Mouse (Mus musculus) intestine, embryonic 14.5 days (tissue): ENCODE data around the gene C8a. TPM values are rescaled to one million over a fixed set of nuclear protein-coding genes. Genes with fewer than 3 reads are reported as not detected.

Experiments used
- ATAC-seq: fragments of 200-750 bp; cut with Nextera tagmentation; replicated peaks from 2 replicates; pipeline ENCODE4 v1.8.0; 2017; ENCODE audit warnings: low read depth, moderate number of reproducible peaks, moderate TSS enrichment, moderate library complexity; ENCODE audit not compliant: low FRiP score, low TSS enrichment
- DNase-seq: peaks from one replicate; pipeline ENCODE4 v3.0.0-alpha.2; 2018; ENCODE audit warnings: low spot score
- H3K27ac ChIP-seq: fragments of 300-500 bp; sonication (generic); 2 replicates; pipeline ENCODE4 v1.5.1; 2014; ENCODE audit warnings: low read depth, mild to moderate bottlenecking, control low read depth
- H3K27me3 ChIP-seq: fragments of 300-500 bp; sonication (generic); replicated peaks from 2 replicates; pipeline ENCODE4 v1.6.1; 2014; ENCODE audit warnings: low read length, control low read depth; ENCODE audit not compliant: control insufficient read depth, insufficient read depth
- H3K36me3 ChIP-seq: fragments of 300-500 bp; sonication (generic); 2 replicates; pipeline ENCODE4 v1.6.1; 2014; ENCODE audit warnings: low read length, control low read depth; ENCODE audit not compliant: control insufficient read depth, insufficient read depth
- H3K4me1 ChIP-seq: fragments of 300-500 bp; sonication (generic); replicated peaks from 2 replicates; pipeline ENCODE4 v1.6.1; 2014; ENCODE audit warnings: low read length, control low read depth, mixed read lengths; ENCODE audit not compliant: control insufficient read depth, insufficient read depth
- H3K4me2 ChIP-seq: fragments of 300-500 bp; sonication (generic); 2 replicates; pipeline ENCODE4 v1.6.1; 2014; ENCODE audit warnings: low read length
- H3K4me3 ChIP-seq: fragments of 300-500 bp; sonication (generic); 2 replicates; pipeline ENCODE4 v1.5.1; 2014; ENCODE audit warnings: low read depth, low read length, control low read depth, mixed read lengths
- H3K9ac ChIP-seq: fragments of 300-500 bp; sonication (generic); 2 replicates; pipeline ENCODE4 v1.6.1; 2014; ENCODE audit warnings: mild to moderate bottlenecking, low read length
- H3K9me3 ChIP-seq: fragments of 300-500 bp; sonication (generic); 2 replicates; pipeline ENCODE4 v1.6.1; 2016; ENCODE audit warnings: low read length, control low read depth; ENCODE audit not compliant: control insufficient read depth
- WGBS: fragments of 180-500 bp; shearing (Covaris S2); extraction: QIAGEN DNeasy Blood & Tissue Kit; methylation state at CpG from one replicate; pipeline ENCODE4 v1.1.7; 2014; 5-methylcytosine and 5-hydroxymethylcytosine counted together
- polyA plus RNA-seq: library from polyadenylated mRNA; unstranded; fragments of >200 nt; fragmentation: Nextera tagmentation; extraction: Ambion mirVana; gene quantifications from 2 replicates; pipeline ENCODE4 v1.2.1, GENCODE M21; 2014

Gene C8a
- polyA plus RNA-seq, 1 experiment from 2014 or later, result 0.05 TPM

GRCm38 (mm10) chr4:104894004-104894734, 18.0 kb upstream of the C8a start:
- Histone ChIP-seq H3K4me2 (no peak overlapping the region), H3K36me3 (no peaks in the 10 kb centered on the region), H3K9me3 (no peaks in the 10 kb centered on the region), H3K27me3 (no peaks in the 10 kb centered on the region), H3K4me3 (no peak overlapping the region), H3K27ac (no peak overlapping the region), H3K4me1 (no peaks in the 10 kb centered on the region), H3K9ac (no peak overlapping the region)
- no peak for ATAC-seq
- DNase-seq, result peak; percentile 63
- 49% methylated on average over 13 of the region's 13 CpGs for WGBS

GRCm38 (mm10) chr4:104893588-104893987, 17.4 kb upstream of the C8a start:
- WGBS, result 85% methylated on average over 5 of the region's 5 CpGs
- Histone ChIP-seq H3K9ac (no peak overlapping the region), H3K36me3 (no peaks in the 10 kb centered on the region), H3K4me2 (no peak overlapping the region), H3K27ac (no peak overlapping the region), H3K9me3 (no peaks in the 10 kb centered on the region), H3K4me1 (no peaks in the 10 kb centered on the region), H3K27me3 (no peaks in the 10 kb centered on the region), H3K4me3 (no peak overlapping the region)
- DNase-seq (no peak), ATAC-seq (no peak)

GRCm38 (mm10) chr4:104891708-104892107, 15.5 kb upstream of the C8a start:
- Histone ChIP-seq H3K4me1 (no peaks in the 10 kb centered on the region), H3K27ac (no peak overlapping the region), H3K4me3 (no peak overlapping the region), H3K9ac (no peak overlapping the region), H3K27me3 (no peaks in the 10 kb centered on the region), H3K9me3 (no peaks in the 10 kb centered on the region), H3K4me2 (no peak overlapping the region), H3K36me3 (no peaks in the 10 kb centered on the region)
- DNase-seq (no peak), ATAC-seq (no peak)
- 76% methylated on average over 7 of the region's 7 CpGs for WGBS

GRCm38 (mm10) chr4:104888499-104889262, 12.5 kb upstream of the C8a start:
- H3K4me1 ChIP-seq, result no peaks in the 10 kb centered on the region
- DNase-seq, result no peak
- no peaks in the 10 kb centered on the region for H3K36me3 ChIP-seq
- H3K9ac ChIP-seq, result no peak overlapping the region
- H3K9me3 ChIP-seq, result no peaks in the 10 kb centered on the region
- H3K27ac ChIP-seq, result no peak overlapping the region
- no peaks in the 10 kb centered on the region for H3K27me3 ChIP-seq
- no peak overlapping the region for H3K4me2 ChIP-seq
- WGBS, result 71% methylated on average over 9 of the region's 9 CpGs
- ATAC-seq, result no peak
- H3K4me3 ChIP-seq, result no peak overlapping the region

- Histone ChIP-seq H3K4me3 (no peak overlapping the region), H3K4me2 (no peak overlapping the region), H3K27me3 (no peaks in the 10 kb centered on the region), H3K36me3 (no peaks in the 10 kb centered on the region), H3K4me1 (no peaks in the 10 kb centered on the region), H3K9ac (no peak overlapping the region), H3K27ac (no peak overlapping the region), H3K9me3 (no peaks in the 10 kb centered on the region)
- no peak for DNase-seq
- ATAC-seq, result no peak
- WGBS, result 76% methylated on average over 9 of the region's 9 CpGs
Observed at GRCm38 (mm10) chr4:104887486-104887885, 11.3 kb upstream of the C8a start.

GRCm38 (mm10) chr4:104875832-104876231, 366 bp downstream of the C8a start:
- Histone ChIP-seq H3K9ac (no peak overlapping the region), H3K27ac (no peak overlapping the region), H3K4me2 (no peak overlapping the region), H3K36me3 (no peaks in the 10 kb centered on the region), H3K9me3 (no peaks in the 10 kb centered on the region), H3K27me3 (no peaks in the 10 kb centered on the region), H3K4me3 (no peak overlapping the region), H3K4me1 (no peaks in the 10 kb centered on the region)
- no peak for DNase-seq
- WGBS, result 79% methylated on average over 4 of the region's 4 CpGs
- no peak for ATAC-seq

GRCm38 (mm10) chr4:104870196-104870595, 6.0 kb downstream of the C8a start:
- ATAC-seq (no peak), DNase-seq (no peak)
- H3K9me3 ChIP-seq, result no peaks in the 10 kb centered on the region
- no peaks in the 10 kb centered on the region for H3K4me1 ChIP-seq
- no peak overlapping the region for H3K4me3 ChIP-seq
- no peaks in the 10 kb centered on the region for H3K27me3 ChIP-seq
- no peaks in the 10 kb centered on the region for H3K36me3 ChIP-seq
- WGBS, result 86% methylated on average over 5 of the region's 5 CpGs
- H3K9ac ChIP-seq, result no peak overlapping the region
- H3K27ac ChIP-seq, result no peak overlapping the region
- H3K4me2 ChIP-seq, result no peak overlapping the region

- no peaks in the 10 kb centered on the region for H3K4me1 ChIP-seq
- no peaks in the 10 kb centered on the region for H3K27me3 ChIP-seq
- H3K4me3 ChIP-seq, result no peak overlapping the region
- ATAC-seq (no peak), DNase-seq (no peak)
- H3K9ac ChIP-seq, result no peak overlapping the region
- no peak overlapping the region for H3K27ac ChIP-seq
- H3K9me3 ChIP-seq, result no peaks in the 10 kb centered on the region
- no peaks in the 10 kb centered on the region for H3K36me3 ChIP-seq
- H3K4me2 ChIP-seq, result no peak overlapping the region
Observed at GRCm38 (mm10) chr4:104869581-104869980, 6.6 kb downstream of the C8a start.

GRCm38 (mm10) chr4:104864397-104864796, 11.8 kb downstream of the C8a start:
- no peak overlapping the region for H3K4me3 ChIP-seq
- DNase-seq (no peak), ATAC-seq (no peak)
- H3K4me2 ChIP-seq, result no peak overlapping the region
- H3K27me3 ChIP-seq, result no peaks in the 10 kb centered on the region
- WGBS, result 72% methylated on average over 1 of the region's 1 CpGs
- H3K9me3 ChIP-seq, result no peaks in the 10 kb centered on the region
- no peaks in the 10 kb centered on the region for H3K4me1 ChIP-seq
- no peak overlapping the region for H3K9ac ChIP-seq
- H3K36me3 ChIP-seq, result no peaks in the 10 kb centered on the region
- H3K27ac ChIP-seq, result no peak overlapping the region
